Mouse (Mus musculus) CH12.LX (cell line): ENCODE measurements around the gene Surf6. TPM values are rescaled to one million over a fixed set of nuclear protein-coding genes. Genes with fewer than 3 reads are reported as not detected.
A peak's percentile ranks its signal among the peaks of the same experiment; 100 is the strongest.

Experiments
- DNase-seq: peaks from one replicate; pipeline ENCODE4 v3.0.0-alpha.2; 2013; ENCODE audit errors: extremely low read depth
- H3K27ac ChIP-seq: 2 replicates; pipeline ENCODE4 v1.5.1; 2012; ENCODE audit warnings: low read depth, mild to moderate bottlenecking, control low read depth, moderate library complexity; ENCODE audit not compliant: insufficient read depth
- H3K27me3 ChIP-seq: replicated peaks from 2 replicates; pipeline ENCODE3; 2012; ENCODE audit warnings: inconsistent platforms
- H3K36me3 ChIP-seq, 2 experiments: replicated peaks in 1 of 2; 2 replicates each; pipeline versions ENCODE3 to v1.6.1; 2012; ENCODE audit warnings: inconsistent platforms in 1 of 2, low read length in 1 of 2, mild to moderate bottlenecking in 1 of 2, mixed read lengths in 1 of 2, moderate library complexity in 1 of 2; ENCODE audit not compliant: control insufficient read depth in 1 of 2, insufficient read depth in 1 of 2
- H3K4me1 ChIP-seq, 2 experiments: 2 replicates each; pipeline ENCODE4 v1.6.1; 2012; ENCODE audit warnings: inconsistent platforms in 1 of 2, moderate library complexity in 1 of 2; ENCODE audit not compliant: insufficient read depth in 2 of 2, control insufficient read depth in 1 of 2
- H3K4me2 ChIP-seq: 2 replicates; pipeline ENCODE4 v1.6.1; 2012; ENCODE audit warnings: low read depth, mild to moderate bottlenecking, control low read depth; ENCODE audit not compliant: poor library complexity, insufficient read depth, severe bottlenecking
- H3K4me3 ChIP-seq, 3 experiments: fragments of 150-350 bp in 1 of 3; sonication (generic) in 1 of 3; replicated peaks in 1 of 3; 2 replicates each; pipeline versions ENCODE3 to v1.5.1; 2011 to 2012; ENCODE audit warnings: low read depth in 2 of 3, low read length in 2 of 3, mild to moderate bottlenecking in 2 of 3, moderate library complexity in 2 of 3, control low read depth in 1 of 3, improper control_type of control experiment in 1 of 3, inconsistent platforms in 1 of 3, mixed read lengths in 1 of 3; ENCODE audit not compliant: poor library complexity in 1 of 3
- H3K79me2 ChIP-seq: replicated peaks from 2 replicates; pipeline ENCODE4 v1.6.1; 2012; ENCODE audit warnings: mild to moderate bottlenecking, moderate library complexity; ENCODE audit not compliant: control insufficient read depth, poor library complexity, insufficient read depth, severe bottlenecking; ENCODE audit errors: extremely low read depth
- H3K9ac ChIP-seq: 2 replicates; pipeline ENCODE4 v1.6.1; 2012; ENCODE audit warnings: low read depth, mild to moderate bottlenecking, control low read depth, moderate library complexity; ENCODE audit not compliant: insufficient read depth
- H3K9me3 ChIP-seq: replicated peaks from 2 replicates; pipeline ENCODE3; 2012; ENCODE audit warnings: low read length, inconsistent platforms, mixed read lengths
- BHLHE40 ChIP-seq: IDR thresholded peaks from 2 replicates; pipeline ENCODE4 v1.6.1; 2011; ENCODE audit warnings: mild to moderate bottlenecking, low read depth, low read length, improper control_type of control experiment
- E2F4 ChIP-seq: IDR thresholded peaks from 2 replicates; pipeline ENCODE4 v1.6.1; 2011; ENCODE audit warnings: low read depth, low read length, improper control_type of control experiment; ENCODE audit not compliant: insufficient replicate concordance
- ETS1 ChIP-seq: conservative IDR thresholded peaks from 2 replicates; pipeline ENCODE4 v1.6.1; 2012; ENCODE audit warnings: low read depth, mild to moderate bottlenecking, inconsistent platforms, low read length, improper control_type of control experiment, moderate library complexity
- HCFC1 ChIP-seq: IDR thresholded peaks from 2 replicates; pipeline ENCODE4 v1.6.1; 2012; ENCODE audit warnings: low read depth, mild to moderate bottlenecking, inconsistent platforms, low read length, improper control_type of control experiment
- IRF4 ChIP-seq: IDR thresholded peaks from 2 replicates; pipeline ENCODE4 v1.6.1; 2014; ENCODE audit warnings: low read depth, mild to moderate bottlenecking, inconsistent platforms, low read length, improper control_type of control experiment
- MAZ ChIP-seq: IDR thresholded peaks from 2 replicates; pipeline ENCODE4 v1.6.1; 2012; ENCODE audit warnings: low read depth, mild to moderate bottlenecking, inconsistent platforms, low read length, improper control_type of control experiment, moderate library complexity
- MEF2A ChIP-seq: IDR thresholded peaks from 2 replicates; pipeline ENCODE4 v1.6.1; 2014; ENCODE audit warnings: low read depth, mild to moderate bottlenecking, inconsistent platforms, low read length, improper control_type of control experiment, borderline replicate concordance
- MYC ChIP-seq: IDR thresholded peaks from 2 replicates; pipeline ENCODE4 v1.6.1; 2011; ENCODE audit warnings: low read depth, mild to moderate bottlenecking, improper control_type of control experiment, low read length
- NELFE ChIP-seq: IDR thresholded peaks from 2 replicates; pipeline ENCODE4 v1.6.1; 2011; ENCODE audit warnings: low read depth, low read length, improper control_type of control experiment
- PAX5 ChIP-seq: IDR thresholded peaks from 2 replicates; pipeline ENCODE4 v1.6.1; 2012; ENCODE audit warnings: low read length, inconsistent platforms, mixed read lengths
- POLR2AphosphoS2 ChIP-seq: IDR thresholded peaks from 2 replicates; pipeline ENCODE4 v1.6.1; 2011; ENCODE audit warnings: low read depth, low read length, improper control_type of control experiment
- RAD21 ChIP-seq: IDR thresholded peaks from 2 replicates; pipeline ENCODE4 v1.6.1; 2011; ENCODE audit warnings: low read depth, mild to moderate bottlenecking, low read length, improper control_type of control experiment, moderate library complexity
- TCF12 ChIP-seq: IDR thresholded peaks from 2 replicates; pipeline ENCODE4 v1.6.1; 2014; ENCODE audit warnings: low read depth, mild to moderate bottlenecking, inconsistent platforms, low read length, improper control_type of control experiment
- ZKSCAN1 ChIP-seq: IDR thresholded peaks from 2 replicates; pipeline ENCODE4 v1.6.1; 2012; ENCODE audit warnings: low read depth, inconsistent platforms, low read length, improper control_type of control experiment, borderline replicate concordance
- ZNF384 ChIP-seq: IDR thresholded peaks from 2 replicates; pipeline ENCODE4 v1.6.1; 2012; ENCODE audit warnings: low read depth, low read length, improper control_type of control experiment, inconsistent platforms
- dilution Hi-C: fragments of 300-500 bp; cut with MboI; formaldehyde crosslinking; loops from 2 replicates; pipeline ENCODE4 v1.14.3; 2020; ENCODE audit warnings: low sequenced_read_pairs; ENCODE audit not compliant: extremely low pct_unique_long_range_greater_than_20kb, extremely low pct_ligation_motif_present
- in situ Hi-C: fragments of 300-500 bp; cut with MboI; formaldehyde crosslinking; loops from 3 replicates; pipeline ENCODE4 v1.14.3; 2019; ENCODE audit warnings: low sequenced_read_pairs, low pct_ligation_motif_present, low pct_unique_long_range_greater_than_20kb, mixed read lengths
- polyA plus RNA-seq: library from polyadenylated mRNA; unstranded; fragments of >175 nt; gene quantifications from 2 replicates; pipeline ENCODE4 v1.2.1, GENCODE M21; 2012; ENCODE audit warnings: low read depth; ENCODE audit not compliant: insufficient read length
- total RNA-seq, 2 experiments: library from RNA; depleted of rRNA; stranded (reverse); fragments of 300-350 nt in 1 of 2; fragments of >200 nt in 1 of 2; gene quantifications; 2 replicates each; pipeline ENCODE4 v1.2.3; 2012 to 2014

The Surf6 gene
- total and polyA plus RNA-seq, 3 experiments = 29.0 to 47.5 (median 34.8) TPM

GRCm38 (mm10) chr2:26920190-26920855 lies 17.6 kb upstream of the Surf6 start:
- peaks cover 11 to 36% of the 10 kb centered on the region in 2 experiments for H3K4me1 ChIP-seq
- peaks cover 77 to 82% of the 10 kb centered on the region in 2 experiments for H3K36me3 ChIP-seq
- H3K9me3 ChIP-seq = no peaks in the 10 kb centered on the region
- dilution Hi-C loops (no loop called here), in situ Hi-C loops (no loop called here)
- no peak overlapping the region for H3K4me2 ChIP-seq
- H3K27me3 ChIP-seq = no peaks in the 10 kb centered on the region
- no peak overlapping the region for H3K9ac ChIP-seq
- TF ChIP-seq IRF4 (no peak), TCF12 (no peak), ZKSCAN1 (no peak), RAD21 (no peak), HCFC1 (no peak), PAX5 (no peak), NELFE (no peak), BHLHE40 (no peak), MEF2A (no peak), ZNF384 (no peak), E2F4 (no peak), POLR2AphosphoS2 (no peak; the same call in 1 of the 2 replicates), ETS1 (no peak)
- H3K79me2 ChIP-seq = peaks cover 26% of the 10 kb centered on the region
- no peak overlapping the region for H3K4me3 ChIP-seq
- DNase-seq = no peak
- no peak overlapping the region for H3K27ac ChIP-seq

DNA sequence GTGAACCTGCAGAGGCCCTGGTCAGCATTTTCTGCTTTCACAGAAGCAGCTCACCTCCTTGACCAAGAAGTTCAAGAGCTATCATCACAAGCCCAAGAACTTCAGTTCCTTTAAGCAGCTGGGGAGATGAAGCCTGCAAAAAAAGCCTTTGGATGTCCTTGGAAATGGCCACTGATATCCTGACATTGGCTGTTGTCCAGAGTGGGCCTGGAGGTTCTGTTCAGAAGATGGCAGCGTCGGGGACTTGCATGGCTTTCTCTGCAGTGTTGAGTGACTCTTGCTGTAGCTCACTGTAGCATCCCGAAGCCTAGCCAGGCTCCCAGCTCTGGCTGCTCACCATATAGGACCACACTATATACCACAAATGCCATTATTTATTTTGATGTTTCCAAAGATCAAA lies 17.0 kb upstream of the Surf6 start:
- peaks cover 12 to 42% of the 10 kb centered on the region in 2 experiments for H3K4me1 ChIP-seq

More for the DNA sequence above, 17.0 kb upstream of the Surf6 start:
- in situ Hi-C loops (no loop called here), dilution Hi-C loops (no loop called here)
- Histone ChIP-seq H3K27me3 (no peaks in the 10 kb centered on the region), H3K4me2 (no peak overlapping the region), H3K9me3 (no peaks in the 10 kb centered on the region), H3K4me3 (no peak overlapping the region), H3K36me3 (peaks cover 71 to 76% of the 10 kb centered on the region in 2 experiments), H3K27ac (no peak overlapping the region)
- TF ChIP-seq POLR2AphosphoS2 (peak; percentile 9; the same call in 1 of the 2 replicates), ZKSCAN1 (no peak), MAZ (no peak), MYC (no peak), BHLHE40 (no peak), IRF4 (no peak)
- TF ChIP-seq, all 38 proteins: peak for 1
- Histone ChIP-seq H3K79me2 (peaks cover 32% of the 10 kb centered on the region), H3K9ac (no peak overlapping the region)
- no peak for DNase-seq
